Mouse (Mus musculus): ENCODE data around the gene Commd2. TPM values are rescaled to one million over a fixed set of nuclear protein-coding genes. Genes with fewer than 3 reads are reported as not detected.

The Commd2 gene
- polyA plus RNA-seq, 1 experiment = 27.0 TPM

DNA sequence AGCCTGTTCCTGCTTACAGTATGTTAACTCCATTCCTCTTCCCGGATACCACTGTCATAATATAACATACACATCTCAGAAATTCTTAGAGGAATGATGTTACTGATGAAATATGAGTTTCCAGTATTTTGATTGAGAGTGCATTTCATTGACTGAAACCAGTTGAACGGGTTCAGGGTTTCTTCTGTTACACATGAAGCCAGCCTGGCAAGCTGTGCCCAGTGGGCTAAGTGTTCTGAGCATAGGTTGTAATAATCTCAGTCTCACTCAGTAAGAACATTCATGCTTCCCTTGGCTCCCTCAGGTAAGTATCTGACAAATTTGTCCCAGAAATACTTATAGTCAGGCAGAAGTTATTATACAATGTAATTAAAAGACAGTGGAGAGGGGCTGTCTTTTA is 22.6 kb upstream of the Commd2 start:
- no peak for TF ChIP-seq EP300 (IDR thresholded peaks at IDR 0.05; ENCODE audit: insufficient read depth, low read depth, low read length)
- H3K36me3 ChIP-seq (ENCODE audit: control insufficient read depth, insufficient read depth, low read length, poor library complexity, severe bottlenecking) = no peaks in the 10 kb centered on the region
- no peak overlapping the region for H3K9ac ChIP-seq (ENCODE audit: low read depth, poor library complexity, severe bottlenecking)

DNA sequence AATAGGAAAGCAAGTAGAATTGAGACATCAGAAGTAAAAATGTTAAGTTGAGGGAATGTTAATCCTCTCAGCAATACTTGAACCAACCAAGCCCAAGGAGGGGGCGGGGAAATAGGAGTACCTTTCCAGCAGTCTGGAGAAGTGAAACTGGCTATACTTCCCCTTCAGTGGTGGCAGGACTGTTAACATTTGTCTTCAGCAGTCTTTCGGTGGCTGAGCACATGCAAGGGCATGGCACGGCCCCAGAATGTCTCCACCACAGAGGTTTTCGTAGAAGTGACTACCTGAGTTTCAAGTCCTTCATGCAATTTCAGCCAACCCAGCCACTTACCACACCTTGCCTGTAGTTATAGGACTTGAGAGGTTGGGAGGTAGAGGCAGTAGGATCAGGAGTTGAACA is 22.1 kb upstream of the Commd2 start:
- Histone ChIP-seq H3K9me3 (replicated peaks; ENCODE audit: control insufficient read depth, insufficient read depth, low read length, poor library complexity, severe bottlenecking) (peaks cover 1% of the 10 kb centered on the region; the same call in 1 of the 2 replicates), H3K4me1 (ENCODE audit: control insufficient read depth, insufficient read depth, low read length) (no peaks in the 10 kb centered on the region), H3K36me3 (ENCODE audit: control insufficient read depth, insufficient read depth, low read length, poor library complexity, severe bottlenecking) (no peaks in the 10 kb centered on the region), H3K4me3 (ENCODE audit: low read depth, low read length) (no peak overlapping the region), H3K27ac (ENCODE audit: insufficient read depth, low read length) (no peak overlapping the region), H3K27me3 (ENCODE audit: control insufficient read depth, insufficient read depth, low read length, poor library complexity, severe bottlenecking) (no peaks in the 10 kb centered on the region), H3K9ac (ENCODE audit: low read depth, poor library complexity, severe bottlenecking) (no peak overlapping the region)
- TF ChIP-seq EP300 (IDR thresholded peaks at IDR 0.05; ENCODE audit: insufficient read depth, low read depth, low read length) (no peak), POLR2A (IDR thresholded peaks at IDR 0.05; ENCODE audit: insufficient read depth, low read length) (no peak), CTCF (IDR thresholded peaks at IDR 0.05; ENCODE audit: low read depth, low read length) (no peak)

More for the DNA sequence above, 22.6 kb upstream of the Commd2 start:
- no peak overlapping the region for H3K4me3 ChIP-seq (ENCODE audit: low read depth, low read length)
- no peak overlapping the region for H3K27ac ChIP-seq (ENCODE audit: insufficient read depth, low read length)
- H3K4me1 ChIP-seq (ENCODE audit: control insufficient read depth, insufficient read depth, low read length) = no peaks in the 10 kb centered on the region
- peaks cover 6% of the 10 kb centered on the region; the same call in 1 of the 2 replicates for H3K9me3 ChIP-seq (replicated peaks; ENCODE audit: control insufficient read depth, insufficient read depth, low read length, poor library complexity, severe bottlenecking)
- no peaks in the 10 kb centered on the region for H3K27me3 ChIP-seq (ENCODE audit: control insufficient read depth, insufficient read depth, low read length, poor library complexity, severe bottlenecking)

- H3K4me3 ChIP-seq (ENCODE audit: low read depth, low read length) = no peak overlapping the region
- peaks cover 7% of the 10 kb centered on the region; the same call in 1 of the 2 replicates for H3K9me3 ChIP-seq (replicated peaks; ENCODE audit: control insufficient read depth, insufficient read depth, low read length, poor library complexity, severe bottlenecking)
- no peaks in the 10 kb centered on the region for H3K36me3 ChIP-seq (ENCODE audit: control insufficient read depth, insufficient read depth, low read length, poor library complexity, severe bottlenecking)
- no peaks in the 10 kb centered on the region for H3K27me3 ChIP-seq (ENCODE audit: control insufficient read depth, insufficient read depth, low read length, poor library complexity, severe bottlenecking)
- TF ChIP-seq POLR2A (IDR thresholded peaks at IDR 0.05; ENCODE audit: insufficient read depth, low read length) = no peak
- TF ChIP-seq EP300 (IDR thresholded peaks at IDR 0.05; ENCODE audit: insufficient read depth, low read depth, low read length) = no peak
- no peak for TF ChIP-seq CTCF (IDR thresholded peaks at IDR 0.05; ENCODE audit: low read depth, low read length)
- H3K4me1 ChIP-seq (ENCODE audit: control insufficient read depth, insufficient read depth, low read length) = no peaks in the 10 kb centered on the region
- no peak overlapping the region for H3K27ac ChIP-seq (ENCODE audit: insufficient read depth, low read length)
- peak overlapping the region; percentile 48; the same call in 1 of the 2 replicates for H3K9ac ChIP-seq (ENCODE audit: low read depth, poor library complexity, severe bottlenecking)
Observed at GRCm38 (mm10) chr3:57667054-57667723, 15.7 kb upstream of the Commd2 start.

DNA sequence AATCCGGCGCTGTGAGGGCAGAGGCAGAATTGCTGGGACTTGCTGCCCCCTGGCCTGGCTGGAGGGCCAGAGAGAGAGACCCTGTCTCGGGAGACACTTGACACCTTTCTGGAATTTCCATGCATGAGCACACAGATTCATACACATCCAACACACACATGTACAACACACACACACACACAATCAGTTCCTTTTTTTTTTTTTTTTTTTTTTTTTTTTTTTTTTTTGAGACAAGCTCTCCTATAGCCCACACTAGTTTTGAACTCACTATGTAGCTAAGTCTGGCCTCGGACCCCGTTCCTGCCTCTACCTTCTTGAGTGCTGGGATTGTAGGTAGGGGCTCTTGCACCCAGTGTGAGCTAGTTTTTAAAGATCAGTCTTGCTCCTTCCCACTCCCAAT is 14.4 kb upstream of the Commd2 start:
- TF ChIP-seq POLR2A (IDR thresholded peaks at IDR 0.05; ENCODE audit: insufficient read depth, low read length) = no peak
- TF ChIP-seq CTCF (IDR thresholded peaks at IDR 0.05; ENCODE audit: low read depth, low read length) = no peak
- TF ChIP-seq EP300 (IDR thresholded peaks at IDR 0.05; ENCODE audit: insufficient read depth, low read depth, low read length) = no peak

GRCm38 (mm10) chr3:57664682-57665081 is 13.2 kb upstream of the Commd2 start:
- no peak overlapping the region for H3K27ac ChIP-seq (ENCODE audit: insufficient read depth, low read length)
- TF ChIP-seq EP300 (IDR thresholded peaks at IDR 0.05; ENCODE audit: insufficient read depth, low read depth, low read length) = no peak
- H3K36me3 ChIP-seq (ENCODE audit: control insufficient read depth, insufficient read depth, low read length, poor library complexity, severe bottlenecking) = no peaks in the 10 kb centered on the region
- no peak overlapping the region for H3K4me3 ChIP-seq (ENCODE audit: low read depth, low read length)
- H3K9me3 ChIP-seq (replicated peaks; ENCODE audit: control insufficient read depth, insufficient read depth, low read length, poor library complexity, severe bottlenecking) = peaks cover 7% of the 10 kb centered on the region; the same call in 1 of the 2 replicates
- no peaks in the 10 kb centered on the region for H3K4me1 ChIP-seq (ENCODE audit: control insufficient read depth, insufficient read depth, low read length)
- no peak overlapping the region for H3K9ac ChIP-seq (ENCODE audit: low read depth, poor library complexity, severe bottlenecking)
- no peaks in the 10 kb centered on the region for H3K27me3 ChIP-seq (ENCODE audit: control insufficient read depth, insufficient read depth, low read length, poor library complexity, severe bottlenecking)

More for the DNA sequence above, 14.4 kb upstream of the Commd2 start:
- Histone ChIP-seq H3K9ac (ENCODE audit: low read depth, poor library complexity, severe bottlenecking) (no peak overlapping the region), H3K27me3 (ENCODE audit: control insufficient read depth, insufficient read depth, low read length, poor library complexity, severe bottlenecking) (no peaks in the 10 kb centered on the region), H3K9me3 (replicated peaks; ENCODE audit: control insufficient read depth, insufficient read depth, low read length, poor library complexity, severe bottlenecking) (peaks cover 7% of the 10 kb centered on the region; the same call in 1 of the 2 replicates), H3K4me3 (ENCODE audit: low read depth, low read length) (no peak overlapping the region), H3K36me3 (ENCODE audit: control insufficient read depth, insufficient read depth, low read length, poor library complexity, severe bottlenecking) (no peaks in the 10 kb centered on the region), H3K27ac (ENCODE audit: insufficient read depth, low read length) (no peak overlapping the region), H3K4me1 (ENCODE audit: control insufficient read depth, insufficient read depth, low read length) (no peaks in the 10 kb centered on the region)

- Histone ChIP-seq H3K9me3 (replicated peaks; ENCODE audit: control insufficient read depth, insufficient read depth, low read length, poor library complexity, severe bottlenecking) (peaks cover 7% of the 10 kb centered on the region; the same call in 1 of the 2 replicates), H3K4me1 (ENCODE audit: control insufficient read depth, insufficient read depth, low read length) (no peaks in the 10 kb centered on the region), H3K9ac (ENCODE audit: low read depth, poor library complexity, severe bottlenecking) (no peak overlapping the region), H3K27ac (ENCODE audit: insufficient read depth, low read length) (no peak overlapping the region), H3K27me3 (ENCODE audit: control insufficient read depth, insufficient read depth, low read length, poor library complexity, severe bottlenecking) (no peaks in the 10 kb centered on the region), H3K36me3 (ENCODE audit: control insufficient read depth, insufficient read depth, low read length, poor library complexity, severe bottlenecking) (no peaks in the 10 kb centered on the region), H3K4me3 (ENCODE audit: low read depth, low read length) (no peak overlapping the region)
- TF ChIP-seq POLR2A (IDR thresholded peaks at IDR 0.05; ENCODE audit: insufficient read depth, low read length) (no peak), CTCF (IDR thresholded peaks at IDR 0.05; ENCODE audit: low read depth, low read length) (no peak), EP300 (IDR thresholded peaks at IDR 0.05; ENCODE audit: insufficient read depth, low read depth, low read length) (no peak)
Observed at GRCm38 (mm10) chr3:57663731-57664130, 12.2 kb upstream of the Commd2 start.
